Mouse (Mus musculus): ENCODE data around the gene Hpse. TPM values are rescaled to one million over a fixed set of nuclear protein-coding genes. Genes with fewer than 3 reads are reported as not detected.

The Hpse gene
- polyA plus RNA-seq, 2 experiments: 1.2 to 1.9 TPM

DNA sequence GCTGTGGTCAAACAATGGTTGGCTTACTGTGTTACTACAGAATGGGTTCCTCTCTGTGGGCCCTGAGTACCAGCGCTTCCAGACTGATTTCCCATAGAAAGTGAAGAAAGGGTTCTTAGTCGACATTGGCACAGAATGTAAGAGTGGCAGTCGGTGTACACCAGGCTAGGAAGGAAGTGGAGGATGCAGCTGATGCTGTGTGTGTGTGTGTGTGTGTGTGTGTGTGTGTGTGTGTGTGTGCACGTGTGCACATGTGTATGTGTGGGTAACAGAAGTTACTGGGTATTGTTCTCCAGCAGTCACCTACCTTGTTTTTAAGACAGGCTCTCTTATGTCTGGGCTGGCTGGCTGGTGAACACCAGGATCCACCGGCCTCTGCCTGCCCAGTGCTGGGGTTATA, 77.2 kb downstream of the Hpse start:
- DNase-seq (ENCODE audit: low read depth in 3 of 3, low spot score in 3 of 3) (no peak), ATAC-seq (ENCODE audit: insufficient read depth) (no peak)
- WGBS (ENCODE audit: insufficient replicate concordance): 68% methylated on average over 5 of the region's 5 CpGs
- Histone ChIP-seq H3K9ac (replicated peaks) (no peak overlapping the region), H3K4me3 (ENCODE audit: insufficient read depth in 1 of 2, low read depth in 2 of 2, low read length in 2 of 2) (no peak overlapping the region), H3K4me2 (ENCODE audit: low read depth) (no peak overlapping the region), H3K36me3 (replicated peaks; ENCODE audit: control insufficient read depth, insufficient read depth, low read depth) (no peaks in the 10 kb centered on the region), H3K27ac (no peak overlapping the region), H3K4me1 (replicated peaks; ENCODE audit: control insufficient read depth in 2 of 2, insufficient read depth in 2 of 2, low read length in 1 of 2) (peaks cover 47 to 61% of the 10 kb centered on the region in 2 experiments), H3K9me3 (ENCODE audit: control insufficient read depth, low read length) (no peaks in the 10 kb centered on the region), H3K27me3 (ENCODE audit: control insufficient read depth, insufficient read depth, low read length) (no peaks in the 10 kb centered on the region; the same call in 1 of the 2 replicates)
- TF ChIP-seq EP300 (IDR thresholded peaks at IDR 0.05; ENCODE audit: low read depth): no peak

- H3K27ac ChIP-seq: peak overlapping the region; percentile 66
- 11% methylated on average over 8 of the region's 8 CpGs for WGBS (ENCODE audit: insufficient replicate concordance)
These were observed 81.0 kb downstream of the Hpse start for GRCm38 (mm10) chr5:100638483-100638882.

GRCm38 (mm10) chr5:100636794-100637544, 82.5 kb downstream of the Hpse start:
- peak overlapping the region; percentile 43 for H3K4me2 ChIP-seq (ENCODE audit: low read depth)
- H3K9ac ChIP-seq (replicated peaks): peak overlapping the region; percentile 50
- ATAC-seq (ENCODE audit: insufficient read depth): no peak
- no peaks in the 10 kb centered on the region for H3K9me3 ChIP-seq (ENCODE audit: control insufficient read depth, low read length)
- H3K4me1 ChIP-seq (replicated peaks; ENCODE audit: control insufficient read depth in 2 of 2, insufficient read depth in 2 of 2, low read length in 1 of 2): peaks cover 49 to 60% of the 10 kb centered on the region in 2 experiments
- 50% methylated on average over 8 of the region's 8 CpGs for WGBS (ENCODE audit: insufficient replicate concordance)
- no peaks in the 10 kb centered on the region; the same call in 1 of the 2 replicates for H3K27me3 ChIP-seq (ENCODE audit: control insufficient read depth, insufficient read depth, low read length)
- no peak for DNase-seq (ENCODE audit: low read depth in 3 of 3, low spot score in 3 of 3)
- no peak overlapping the region for H3K4me3 ChIP-seq (ENCODE audit: insufficient read depth in 1 of 2, low read depth in 2 of 2, low read length in 2 of 2)
- peak overlapping the region; percentile 66 for H3K27ac ChIP-seq
- TF ChIP-seq CTCF (IDR thresholded peaks at IDR 0.05; ENCODE audit: low read depth): no peak
- no peak for TF ChIP-seq EP300 (IDR thresholded peaks at IDR 0.05; ENCODE audit: low read depth)
- H3K36me3 ChIP-seq (replicated peaks; ENCODE audit: control insufficient read depth, insufficient read depth, low read depth): no peaks in the 10 kb centered on the region

More at GRCm38 (mm10) chr5:100638483-100638882, 81.0 kb downstream of the Hpse start:
- H3K4me3 ChIP-seq (ENCODE audit: insufficient read depth in 1 of 2, low read depth in 2 of 2, low read length in 2 of 2): no peak overlapping the region
- H3K9ac ChIP-seq (replicated peaks): no peak overlapping the region
- TF ChIP-seq CTCF (IDR thresholded peaks at IDR 0.05; ENCODE audit: low read depth): no peak
- peak; percentile 94 for TF ChIP-seq EP300 (IDR thresholded peaks at IDR 0.05; ENCODE audit: low read depth)
- H3K9me3 ChIP-seq (ENCODE audit: control insufficient read depth, low read length): no peaks in the 10 kb centered on the region
- H3K27me3 ChIP-seq (ENCODE audit: control insufficient read depth, insufficient read depth, low read length): no peaks in the 10 kb centered on the region; the same call in 1 of the 2 replicates
- ATAC-seq (ENCODE audit: insufficient read depth): peak; percentile 86
- peaks cover 53 to 64% of the 10 kb centered on the region in 2 experiments for H3K4me1 ChIP-seq (replicated peaks; ENCODE audit: control insufficient read depth in 2 of 2, insufficient read depth in 2 of 2, low read length in 1 of 2)
- H3K4me2 ChIP-seq (ENCODE audit: low read depth): peak overlapping the region; percentile 42
- DNase-seq (ENCODE audit: low read depth in 3 of 3, low spot score in 3 of 3): peak; percentile 70 to 81 (median 70)
- H3K36me3 ChIP-seq (replicated peaks; ENCODE audit: control insufficient read depth, insufficient read depth, low read depth): no peaks in the 10 kb centered on the region

DNA sequence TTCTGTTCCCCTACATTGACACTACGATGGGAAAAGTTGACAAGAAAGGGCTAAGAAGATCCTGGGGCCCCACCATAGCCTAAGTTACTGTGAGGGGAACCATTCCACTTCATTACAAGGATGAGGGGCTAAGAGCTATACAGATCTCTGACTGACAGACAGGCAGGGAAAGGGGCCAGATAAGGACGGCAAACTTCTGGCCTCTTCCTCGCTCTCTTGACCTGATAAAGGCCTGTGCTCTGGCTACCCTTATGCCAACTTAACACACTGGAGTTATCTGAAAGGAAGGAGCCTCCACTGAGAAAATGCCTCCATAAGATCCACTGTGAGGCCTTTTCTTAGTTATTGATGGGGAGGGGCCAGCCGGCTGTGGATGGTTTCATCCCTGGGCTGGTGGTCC, 83.6 kb downstream of the Hpse start:
- Histone ChIP-seq H3K4me1 (replicated peaks; ENCODE audit: control insufficient read depth in 2 of 2, insufficient read depth in 2 of 2, low read length in 1 of 2) (peaks cover 49 to 60% of the 10 kb centered on the region in 2 experiments), H3K27me3 (ENCODE audit: control insufficient read depth, insufficient read depth, low read length) (no peaks in the 10 kb centered on the region), H3K36me3 (replicated peaks; ENCODE audit: control insufficient read depth, insufficient read depth, low read depth) (no peaks in the 10 kb centered on the region), H3K9me3 (ENCODE audit: control insufficient read depth, low read length) (no peaks in the 10 kb centered on the region), H3K4me2 (ENCODE audit: low read depth) (peak overlapping the region; percentile 39), H3K9ac (replicated peaks) (peak overlapping the region; percentile 40; the same call in 1 of the 2 replicates), H3K4me3 (ENCODE audit: insufficient read depth in 1 of 2, low read depth in 2 of 2, low read length in 2 of 2) (no peak overlapping the region), H3K27ac (peak overlapping the region; percentile 66)
- 17% methylated on average over 4 of the region's 4 CpGs for WGBS (ENCODE audit: insufficient replicate concordance)
- DNase-seq (ENCODE audit: low read depth in 3 of 3, low spot score in 3 of 3) (peak in 2 of 3 experiments; percentile 58 to 61), ATAC-seq (ENCODE audit: insufficient read depth) (peak; percentile 82)
- no peak for TF ChIP-seq CTCF (IDR thresholded peaks at IDR 0.05; ENCODE audit: low read depth)
- peak; percentile 76 for TF ChIP-seq EP300 (IDR thresholded peaks at IDR 0.05; ENCODE audit: low read depth)

DNA sequence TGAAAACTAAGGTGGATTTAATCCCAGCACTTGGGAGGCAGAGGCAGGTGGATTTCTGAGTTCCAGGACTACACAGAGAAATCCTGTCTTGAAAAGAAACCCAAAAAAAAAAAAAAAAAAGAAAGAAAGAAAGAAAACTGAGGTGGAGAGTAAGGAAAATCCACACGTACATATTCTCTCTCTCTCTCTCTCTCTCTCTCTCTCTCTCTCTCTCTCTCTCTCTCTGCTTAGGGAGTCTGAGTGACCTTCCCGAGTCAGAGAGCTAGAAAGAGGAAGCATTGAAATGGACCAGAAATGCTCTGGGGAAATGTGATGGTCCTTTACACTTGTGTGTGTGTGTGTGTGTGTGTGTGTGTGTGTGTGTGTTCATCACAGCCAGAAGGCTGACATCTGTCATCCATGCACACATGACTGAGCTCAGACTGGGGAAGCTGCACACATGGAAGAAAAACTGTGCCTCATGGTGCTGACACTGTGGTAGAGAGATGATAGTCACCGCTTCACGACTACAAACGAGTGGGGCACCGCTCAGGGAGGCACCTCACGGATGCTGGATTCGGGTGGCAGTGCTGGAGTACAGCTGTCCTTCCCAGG, 84.5 kb downstream of the Hpse start:
- Histone ChIP-seq H3K27ac (peak overlapping the region; percentile 66), H3K27me3 (ENCODE audit: control insufficient read depth, insufficient read depth, low read length) (no peaks in the 10 kb centered on the region), H3K36me3 (replicated peaks; ENCODE audit: control insufficient read depth, insufficient read depth, low read depth) (no peaks in the 10 kb centered on the region), H3K9ac (replicated peaks) (no peak overlapping the region), H3K4me3 (ENCODE audit: insufficient read depth in 1 of 2, low read depth in 2 of 2, low read length in 2 of 2) (no peak overlapping the region), H3K9me3 (ENCODE audit: control insufficient read depth, low read length) (no peaks in the 10 kb centered on the region), H3K4me1 (replicated peaks; ENCODE audit: control insufficient read depth in 2 of 2, insufficient read depth in 2 of 2, low read length in 1 of 2) (peaks cover 49 to 59% of the 10 kb centered on the region in 2 experiments), H3K4me2 (ENCODE audit: low read depth) (no peak overlapping the region)
- no peak for DNase-seq (ENCODE audit: low read depth in 3 of 3, low spot score in 3 of 3)
- TF ChIP-seq EP300 (IDR thresholded peaks at IDR 0.05; ENCODE audit: low read depth): no peak
- TF ChIP-seq CTCF (IDR thresholded peaks at IDR 0.05; ENCODE audit: low read depth): no peak
- 26% methylated on average over 8 of the region's 8 CpGs for WGBS (ENCODE audit: insufficient replicate concordance)
- ATAC-seq (ENCODE audit: insufficient read depth): no peak

Data from liver, embryonic 14.5 days (tissue).